Mouse (Mus musculus): Measurements from ENCODE around the gene Tmem217.
A peak's percentile ranks its signal among the peaks of the same experiment; 100 is the strongest.
"Not testable (repeated sequence)": the region's sequence is repeated elsewhere in the genome, so short reads cannot be mapped to it uniquely, and the experiment has no call there.

Tmem217 gene

GRCm38 (mm10) chr17:29548994-29549393, 3.2 kb downstream of the Tmem217 start:
- no peak for DNase-seq

GRCm38 (mm10) chr17:29548494-29548893, 3.7 kb downstream of the Tmem217 start:
- no peak for DNase-seq

GRCm38 (mm10) chr17:29545241-29545640, 6.9 kb downstream of the Tmem217 start:
- no peak for DNase-seq

DNA sequence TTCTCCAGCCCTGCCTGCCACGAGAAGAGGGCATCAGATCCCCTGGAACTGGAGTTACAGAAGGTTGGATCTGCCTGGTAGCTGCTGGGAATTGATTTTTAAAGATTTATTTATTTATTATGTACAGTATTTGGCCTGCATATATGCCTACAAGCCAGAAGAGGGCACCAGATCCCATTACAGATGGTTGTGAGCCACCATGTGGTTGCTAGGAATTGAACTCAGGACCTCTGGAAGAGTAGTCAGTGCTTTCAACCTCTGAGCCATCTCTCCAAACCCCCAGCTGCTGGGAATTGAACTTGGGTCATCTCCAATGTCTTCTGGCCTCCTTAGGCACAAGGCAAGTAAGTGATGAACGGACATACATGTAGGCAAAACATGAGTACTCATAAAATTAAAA, 8.1 kb downstream of the Tmem217 start:
- no peak for DNase-seq

DNA sequence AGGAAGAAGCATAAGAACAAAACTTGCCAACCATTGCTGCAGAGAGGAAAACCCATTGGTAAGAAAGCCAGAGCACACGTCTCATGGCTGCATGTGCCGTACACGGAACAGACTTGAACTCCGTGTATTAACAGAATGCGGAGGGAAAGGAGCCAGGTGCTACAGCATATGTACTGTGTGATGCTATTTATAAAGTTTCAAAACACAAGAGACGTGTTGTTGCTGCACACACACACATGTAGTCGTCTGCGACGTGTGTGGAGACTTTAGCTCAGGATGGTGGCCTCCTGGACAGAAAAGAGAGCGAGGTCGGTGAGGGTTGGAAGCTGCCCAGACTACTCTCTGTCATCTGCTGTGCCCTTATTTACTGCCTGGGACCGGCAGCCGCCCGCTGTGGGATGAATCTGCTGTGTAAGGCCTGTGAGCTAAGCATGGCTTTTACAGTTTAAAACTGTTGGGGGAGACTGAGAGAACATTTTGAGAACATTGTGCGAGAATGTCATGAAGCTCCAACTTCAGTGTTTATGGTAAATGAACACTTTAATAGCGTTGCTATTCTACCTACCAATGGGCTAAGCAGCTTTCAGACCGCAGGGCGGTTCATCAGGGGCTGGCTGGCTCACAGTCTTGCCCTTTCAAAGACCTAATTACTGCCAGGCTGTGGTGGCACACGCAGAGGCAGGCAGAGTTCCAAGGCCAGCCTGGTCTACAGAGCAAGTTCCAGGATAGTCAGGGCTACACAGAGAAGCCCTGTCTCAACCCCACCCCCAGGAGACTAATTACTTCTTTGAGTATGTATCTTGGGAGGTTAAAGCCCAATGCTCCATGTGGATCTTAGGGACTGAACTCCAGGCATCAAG, 9.1 kb downstream of the Tmem217 start:
- DNase-seq: peak; percentile 62

GRCm38 (mm10) chr17:29541419-29541818, 10.8 kb downstream of the Tmem217 start:
- peak; percentile 66 for DNase-seq

GRCm38 (mm10) chr17:29540426-29540825, 11.8 kb downstream of the Tmem217 start:
- DNase-seq: no peak

DNA sequence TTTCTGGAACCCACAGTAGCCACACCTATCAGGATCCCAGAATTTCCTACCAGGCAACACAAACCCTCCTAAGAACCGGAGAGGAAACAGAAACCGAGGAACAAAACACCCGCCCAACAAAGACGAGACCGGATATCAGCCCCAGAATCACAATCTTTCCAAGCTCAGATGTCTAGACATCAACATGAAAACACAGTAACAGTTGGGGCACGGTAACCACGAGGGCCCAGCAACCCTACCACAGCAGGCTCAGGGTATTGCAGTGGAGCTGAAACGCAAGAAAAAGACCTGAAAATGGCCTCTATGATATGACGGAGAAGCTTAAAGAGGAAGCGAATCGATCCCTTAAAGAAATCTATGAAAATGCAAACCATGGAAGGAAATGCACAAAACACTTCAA, 18.3 kb downstream of the Tmem217 start:
- no peak for DNase-seq

DNA sequence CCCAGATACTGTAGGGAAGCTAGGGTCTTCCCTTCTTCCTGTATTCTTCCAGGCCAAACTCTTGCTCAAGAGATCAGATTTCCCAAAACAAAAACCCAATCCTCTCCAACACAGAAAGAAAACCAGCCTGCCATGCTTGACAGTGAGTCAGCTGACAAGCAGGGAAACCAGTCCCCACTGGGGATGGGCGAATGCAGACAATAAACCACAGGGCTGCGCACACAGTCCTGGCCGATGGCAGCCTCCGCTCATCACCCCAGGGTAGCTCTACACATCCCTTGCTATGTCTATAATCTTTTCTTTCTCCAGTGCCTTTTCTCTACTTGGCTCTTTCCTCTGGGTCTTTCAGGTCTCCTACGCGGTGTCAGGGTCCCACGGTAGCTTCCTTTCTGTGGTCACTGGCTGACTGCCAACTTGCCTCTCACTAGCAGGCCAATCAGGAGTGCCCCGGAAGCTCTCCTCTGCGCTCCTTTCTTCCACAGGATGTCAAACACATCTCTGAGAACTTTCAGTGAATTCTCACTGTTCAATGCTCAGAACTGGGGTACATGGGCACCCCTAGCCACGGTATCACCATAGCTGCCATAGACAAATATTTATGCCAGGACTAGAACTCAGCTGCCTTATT, 20.3 kb downstream of the Tmem217 start:
- DNase-seq: no peak

GRCm38 (mm10) chr17:29531278-29531677, 20.9 kb downstream of the Tmem217 start:
- DNase-seq: no peak

DNA sequence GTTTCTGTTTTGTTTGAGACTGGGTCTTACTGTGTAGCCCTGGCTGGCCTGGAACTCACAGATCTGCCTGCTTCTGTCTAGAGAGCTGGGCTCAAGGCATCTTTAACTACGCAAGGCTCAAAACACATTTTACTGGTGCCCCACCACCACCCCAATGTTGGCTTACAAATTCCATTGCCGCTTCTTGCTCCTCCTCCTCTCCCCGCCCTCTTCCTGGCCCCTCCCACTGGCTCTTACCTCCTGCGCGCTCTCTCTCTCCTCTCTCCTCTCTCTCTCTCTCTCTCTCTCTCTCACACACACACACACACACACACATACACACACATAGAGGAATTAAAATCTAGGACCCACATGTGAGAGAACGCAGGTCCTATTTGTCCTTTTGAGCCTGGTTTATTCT, 21.7 kb downstream of the Tmem217 start:
- DNase-seq: no peak

- DNase-seq: no peak
These were observed 23.5 kb downstream of the Tmem217 start for GRCm38 (mm10) chr17:29528568-29529187.

DNA sequence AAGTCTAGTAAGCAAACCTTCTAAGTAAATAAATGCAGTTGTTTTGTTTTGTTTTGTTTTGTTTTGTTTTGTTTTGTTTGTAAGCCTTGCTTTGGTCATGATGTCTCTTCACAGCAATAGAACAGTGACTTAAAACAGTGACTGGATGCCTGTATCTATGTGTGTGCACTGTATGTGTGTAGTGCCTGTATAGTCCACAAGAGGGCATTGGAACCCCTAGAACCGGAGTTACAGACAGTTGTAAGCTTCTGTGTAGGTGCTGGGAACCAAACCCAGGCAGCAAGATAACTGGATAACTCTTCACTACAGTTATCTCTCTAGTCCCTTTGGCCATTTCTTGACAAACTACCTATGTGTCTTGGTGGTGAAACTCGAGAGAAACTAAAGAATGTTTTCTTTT, 26.6 kb downstream of the Tmem217 start:
- DNase-seq: no peak

DNA sequence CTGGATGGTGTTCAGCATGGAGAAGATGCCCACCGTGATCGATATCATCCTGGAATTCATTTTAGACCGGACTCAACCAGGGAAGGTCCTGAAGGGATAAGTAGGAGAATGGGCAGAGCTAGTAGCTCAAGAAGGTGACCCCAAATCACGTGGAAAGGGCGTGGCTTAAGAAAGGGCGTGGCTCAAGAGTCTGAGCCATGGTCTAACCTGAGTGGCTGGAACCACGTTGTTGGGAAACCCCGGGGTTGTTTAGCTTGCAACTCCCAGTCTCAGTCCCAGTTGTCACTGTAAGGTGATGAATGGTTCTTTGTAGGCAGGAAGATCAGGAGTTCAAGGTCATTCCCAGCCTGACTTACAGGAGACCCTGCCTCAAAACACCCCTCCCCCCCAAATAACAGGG, 32.5 kb downstream of the Tmem217 start:
- no peak for DNase-seq

GRCm38 (mm10) chr17:29518665-29519064, 33.5 kb downstream of the Tmem217 start:
- DNase-seq: not testable (repeated sequence)

GRCm38 (mm10) chr17:29514435-29514834, 37.8 kb downstream of the Tmem217 start:
- DNase-seq: peak; percentile 61

DNA sequence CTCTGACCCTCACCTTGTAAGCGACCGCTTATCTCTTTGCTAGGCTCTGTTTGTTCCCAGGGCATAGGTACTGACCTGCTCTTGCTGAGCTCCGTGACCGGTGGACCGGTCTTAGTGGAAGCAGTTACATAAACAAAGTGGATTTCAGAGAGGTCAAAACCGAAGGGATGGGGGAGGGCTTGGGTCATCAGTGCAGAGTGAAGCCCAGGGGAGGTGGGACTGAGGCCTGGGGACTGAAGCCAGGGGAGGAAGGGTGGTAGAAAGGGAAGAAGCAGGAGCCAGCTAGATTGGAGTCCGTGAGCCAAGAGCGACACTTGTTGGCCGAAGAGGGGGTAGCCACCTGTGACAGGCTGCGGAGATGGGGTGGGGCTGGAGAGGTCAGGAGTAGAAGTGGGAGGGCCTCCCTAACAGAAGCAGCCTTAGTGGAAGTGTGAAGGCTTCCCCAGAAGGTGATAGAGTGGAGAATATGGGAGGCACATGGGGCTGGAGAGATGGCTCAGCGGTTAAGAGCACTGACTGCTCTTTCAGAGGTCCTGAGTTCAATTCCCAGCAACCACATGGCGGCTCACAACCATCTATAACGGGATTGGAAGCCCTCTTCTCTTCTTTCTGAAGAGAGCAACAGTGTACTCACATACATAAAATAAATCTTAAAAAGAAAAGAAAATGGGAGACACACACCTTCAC, 39.0 kb downstream of the Tmem217 start:
- DNase-seq: no peak

- no peak for DNase-seq
These were observed 41.5 kb downstream of the Tmem217 start for GRCm38 (mm10) chr17:29510691-29511090.

DNA sequence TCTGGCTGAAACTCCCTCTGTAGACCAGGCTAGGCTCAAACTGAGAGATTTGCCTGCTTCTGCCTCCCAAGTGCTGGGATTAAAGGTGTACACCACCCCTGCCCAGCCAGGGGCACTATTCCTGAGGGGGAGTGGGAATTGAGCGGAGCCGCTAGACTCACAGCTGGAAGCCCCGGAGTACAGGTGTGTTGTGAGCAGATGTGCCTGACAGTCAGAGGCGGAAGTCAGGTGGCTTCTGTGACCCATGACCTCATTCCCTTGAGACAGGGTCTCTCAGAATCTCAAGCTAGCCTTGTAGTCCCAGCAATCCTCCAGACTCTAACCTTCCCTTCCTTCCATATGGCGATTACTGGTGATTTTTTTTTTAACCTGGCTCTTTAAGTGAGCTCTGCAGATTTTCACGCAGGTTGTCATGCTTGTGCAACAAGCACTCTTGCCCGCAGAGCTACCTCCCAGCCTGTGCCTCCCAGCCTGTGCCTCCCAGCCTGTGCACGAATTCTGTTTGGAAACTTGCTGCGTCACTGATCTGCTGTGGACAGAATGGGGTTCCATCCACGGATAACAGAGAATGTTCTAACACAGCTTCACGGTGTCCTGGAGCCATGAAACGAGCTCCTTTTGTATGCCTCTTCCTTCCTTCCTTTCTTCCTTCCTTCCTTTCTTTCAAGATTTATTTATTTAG, 43.1 kb downstream of the Tmem217 start:
- no peak for DNase-seq

- no peak for DNase-seq
These were observed 48.5 kb downstream of the Tmem217 start for GRCm38 (mm10) chr17:29503700-29504099.

DNA sequence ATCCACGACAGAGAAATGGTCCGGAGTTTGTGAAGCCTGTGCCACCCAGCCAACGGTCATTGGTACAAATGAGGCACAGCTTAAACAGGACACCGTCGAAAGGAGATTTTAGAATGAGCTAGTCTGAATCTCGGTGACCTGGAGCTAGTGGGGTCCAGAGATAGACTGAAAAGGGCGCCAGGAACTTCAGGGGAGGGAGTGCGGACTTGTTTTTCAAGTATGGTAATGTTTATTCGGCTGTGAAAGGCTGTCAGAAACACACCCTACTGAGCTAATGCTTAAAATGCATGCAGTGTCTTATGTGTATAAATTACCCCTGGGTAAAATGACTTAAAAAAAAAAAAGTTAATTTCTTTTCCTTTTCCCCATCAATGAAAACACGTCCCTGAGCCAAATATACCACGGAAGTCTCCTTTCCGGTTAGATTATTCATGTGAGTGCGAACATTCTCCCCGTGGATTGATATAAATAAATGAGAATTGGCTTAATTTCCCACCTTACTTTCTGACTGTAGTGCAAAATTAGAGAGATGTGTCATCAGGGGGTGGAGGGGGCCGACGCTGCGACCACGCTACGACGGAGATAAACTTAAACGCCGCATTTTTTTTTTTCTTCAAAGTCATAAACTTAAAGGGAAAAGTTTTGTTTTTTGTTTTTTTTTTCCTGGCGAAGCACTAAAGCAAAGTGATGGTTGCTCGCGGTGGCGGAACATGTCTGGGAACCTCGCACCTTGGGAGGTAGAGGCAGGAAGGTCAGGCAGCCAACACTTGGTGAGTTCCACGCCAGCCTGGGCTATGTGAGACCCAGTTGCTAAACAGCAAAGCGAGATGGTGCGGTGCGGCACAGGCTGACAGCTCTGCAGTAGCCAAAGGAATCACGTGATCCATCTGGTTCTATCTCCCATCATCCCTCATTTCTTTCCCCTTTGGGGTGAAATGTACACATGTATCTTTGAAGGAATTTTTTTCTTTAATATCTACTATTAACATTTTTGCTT, 49.2 kb downstream of the Tmem217 start:
- no peak for DNase-seq
